Mouse (Mus musculus) ES-E14 (cell line): ENCODE data around the gene Klhl32. TPM values are rescaled to one million over a fixed set of nuclear protein-coding genes. Genes with fewer than 3 reads are reported as not detected.
A peak's percentile ranks its signal among the peaks of the same experiment; 100 is the strongest.
"Not testable (repeated sequence)": the region's sequence is repeated elsewhere in the genome, so short reads cannot be mapped to it uniquely, and the experiment has no call there.

ENCODE experiments used
- DNase-seq: peaks from one replicate; pipeline ENCODE4 v3.0.0-alpha.2; 2013; ENCODE audit warnings: low read depth, low spot score
- H3K27ac ChIP-seq: 2 replicates; pipeline ENCODE4 v1.5.1; 2012; ENCODE audit warnings: low read depth, mild to moderate bottlenecking, low read length, moderate library complexity, mixed read lengths; ENCODE audit not compliant: poor library complexity, insufficient read depth, severe bottlenecking
- H3K36me3 ChIP-seq: 2 replicates; pipeline ENCODE4 v1.6.1; 2012; ENCODE audit warnings: mild to moderate bottlenecking, low read length, moderate library complexity, mixed read lengths; ENCODE audit not compliant: control insufficient read depth, poor library complexity, insufficient read depth, severe bottlenecking
- H3K4me1 ChIP-seq, 2 experiments: fragments of 150-350 bp in 1 of 2; sonication (generic) in 1 of 2; 2 replicates each; pipeline ENCODE4 v1.6.1; 2012; ENCODE audit warnings: low read length in 2 of 2, mild to moderate bottlenecking in 1 of 2, mixed read lengths in 1 of 2; ENCODE audit not compliant: control insufficient read depth in 2 of 2, insufficient read depth in 2 of 2, poor library complexity in 1 of 2
- H3K4me3 ChIP-seq, 2 experiments: fragments of 150-350 bp in 1 of 2; sonication (generic) in 1 of 2; 2 replicates each; pipeline ENCODE4 v1.5.1; 2012; ENCODE audit warnings: low read length in 2 of 2, low read depth in 1 of 2, mild to moderate bottlenecking in 1 of 2, mixed read lengths in 1 of 2; ENCODE audit not compliant: insufficient read depth in 1 of 2, poor library complexity in 1 of 2, severe bottlenecking in 1 of 2
- H3K9ac ChIP-seq: 2 replicates; pipeline ENCODE4 v1.6.1; 2012; ENCODE audit warnings: low read depth, mild to moderate bottlenecking, low read length, mixed read lengths; ENCODE audit not compliant: poor library complexity, insufficient read depth, severe bottlenecking
- H3K9me3 ChIP-seq: fragments of 150-350 bp; sonication (generic); 2 replicates; pipeline ENCODE4 v1.6.1; 2012; ENCODE audit warnings: low read depth, mild to moderate bottlenecking, low read length; ENCODE audit not compliant: control insufficient read depth, insufficient read depth
- CHD2 ChIP-seq: IDR thresholded peaks from 2 replicates; pipeline ENCODE4 v1.6.1; 2014; ENCODE audit warnings: mild to moderate bottlenecking, low read depth, low read length, inconsistent platforms
- HCFC1 ChIP-seq: IDR thresholded peaks from 2 replicates; pipeline ENCODE4 v1.6.1; 2012; ENCODE audit warnings: low read length, inconsistent platforms, borderline replicate concordance; ENCODE audit not compliant: insufficient read depth
- MAFK ChIP-seq: IDR thresholded peaks from 2 replicates; pipeline ENCODE4 v1.6.1; 2014; ENCODE audit warnings: mild to moderate bottlenecking, low read depth, low read length, inconsistent platforms; ENCODE audit not compliant: insufficient read depth
- ZC3H11A ChIP-seq: IDR thresholded peaks from 2 replicates; pipeline ENCODE4 v1.6.1; 2012; ENCODE audit warnings: low read depth, mild to moderate bottlenecking, inconsistent platforms, low read length, borderline replicate concordance
- ZNF384 ChIP-seq: IDR thresholded peaks from 2 replicates; pipeline ENCODE4 v1.6.1; 2012; ENCODE audit warnings: low read depth, low read length, inconsistent platforms
- in situ Hi-C, 2 experiments: fragments of 600-800 bp; cut with MboI; formaldehyde crosslinking; loops; one replicate each; pipeline ENCODE4 v1.15.1; 2025; ENCODE audit warnings: low sequenced_read_pairs in 2 of 2, inconsistent platforms in 1 of 2; ENCODE audit not compliant: unreplicated experiment in 2 of 2
- total RNA-seq: library from RNA; depleted of rRNA; stranded (reverse); fragments of 300-350 nt; gene quantifications from 2 replicates; pipeline ENCODE4 v1.2.3, GENCODE M21; 2012

The Klhl32 gene
- total RNA-seq, 1 experiment = 0.49 TPM

GRCm38 (mm10) chr4:24698528-24699117 is 152.3 kb downstream of the Klhl32 start:
- Histone ChIP-seq H3K27ac (no peak overlapping the region), H3K4me1 (no peaks in the 10 kb centered on the region), H3K36me3 (no peaks in the 10 kb centered on the region), H3K4me3 (no peak overlapping the region), H3K9me3 (no peaks in the 10 kb centered on the region), H3K9ac (no peak overlapping the region)
- in situ Hi-C loops = no loop called here
- no peak for DNase-seq
- peak; percentile 40; the same call in 1 of the 2 replicates for TF ChIP-seq ZC3H11A
- TF ChIP-seq ZNF384 = no peak

GRCm38 (mm10) chr4:24680080-24680479 is 170.8 kb downstream of the Klhl32 start:
- no peak overlapping the region for H3K27ac ChIP-seq
- H3K36me3 ChIP-seq = no peaks in the 10 kb centered on the region
- no peak overlapping the region for H3K9ac ChIP-seq
- H3K4me1 ChIP-seq = no peaks in the 10 kb centered on the region
- no peaks in the 10 kb centered on the region for H3K9me3 ChIP-seq
- TF ChIP-seq CHD2 = no peak
- TF ChIP-seq ZC3H11A = no peak
- no peak for TF ChIP-seq MAFK
- H3K4me3 ChIP-seq = no peak overlapping the region
- in situ Hi-C loops = no loop called here
- DNase-seq = no peak

DNA sequence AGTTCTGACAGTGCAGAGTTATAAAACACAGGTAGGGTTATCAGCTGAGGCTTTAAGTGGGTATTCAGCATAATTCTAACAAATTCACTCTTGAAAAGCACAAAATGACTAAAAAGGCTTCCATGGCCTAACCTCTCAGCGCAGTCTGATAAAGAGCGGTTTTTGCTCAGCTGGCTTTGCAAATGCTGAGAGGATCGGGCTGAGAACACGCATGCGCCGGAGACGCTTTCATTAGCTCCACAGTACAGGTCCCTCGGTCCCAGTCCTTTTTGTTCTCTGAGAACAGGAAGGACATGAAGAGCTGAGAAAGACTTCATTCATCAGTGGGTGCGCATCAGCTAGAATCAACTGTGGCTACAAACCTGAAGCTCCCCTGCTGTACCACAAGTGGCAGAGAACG is 180.9 kb downstream of the Klhl32 start:
- Histone ChIP-seq H3K9ac (no peak overlapping the region), H3K9me3 (no peaks in the 10 kb centered on the region), H3K4me3 (no peak overlapping the region), H3K4me1 (no peaks in the 10 kb centered on the region), H3K36me3 (no peaks in the 10 kb centered on the region), H3K27ac (no peak overlapping the region)
- no peak for DNase-seq
- in situ Hi-C loops = no loop called here
- TF ChIP-seq CHD2 = no peak

DNA sequence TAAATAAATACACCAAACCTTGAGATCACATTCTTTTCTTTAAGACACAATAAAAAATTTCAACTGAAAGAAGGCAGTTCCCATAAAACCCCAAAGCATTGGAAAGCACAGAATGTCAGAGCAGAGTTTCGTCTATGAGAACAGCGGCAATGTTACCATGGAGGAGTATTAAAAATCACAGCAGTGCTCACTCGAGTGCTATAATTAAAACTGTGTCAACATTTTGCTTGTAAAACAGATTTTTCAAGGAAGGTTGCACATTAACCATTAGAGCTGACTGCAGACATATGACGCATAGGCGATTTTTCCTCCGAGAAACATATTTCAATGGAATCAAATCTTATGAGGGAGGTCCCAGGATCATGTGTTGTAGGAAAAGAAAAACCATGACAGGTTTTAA is 191.7 kb downstream of the Klhl32 start:
- DNase-seq = no peak

GRCm38 (mm10) chr4:24644735-24645134 is 206.2 kb downstream of the Klhl32 start:
- DNase-seq, H3K9ac ChIP-seq, H3K27ac ChIP-seq, in situ Hi-C loops, H3K4me1 ChIP-seq, H3K36me3 ChIP-seq, H3K9me3 ChIP-seq, H3K4me3 ChIP-seq: not testable (repeated sequence)

More for the DNA sequence above, 191.7 kb downstream of the Klhl32 start:
- in situ Hi-C loops = no loop called here
- TF ChIP-seq CHD2 (no peak), ZC3H11A (no peak), ZNF384 (no peak), HCFC1 (no peak)
- Histone ChIP-seq H3K36me3 (no peaks in the 10 kb centered on the region), H3K9ac (no peak overlapping the region), H3K4me1 (no peaks in the 10 kb centered on the region), H3K4me3 (no peak overlapping the region), H3K27ac (no peak overlapping the region), H3K9me3 (no peaks in the 10 kb centered on the region)
